Mouse (Mus musculus) liver, embryonic 11.5 days (tissue): Measurements from ENCODE around the gene Rpl9-ps6. TPM values are rescaled to one million over a fixed set of nuclear protein-coding genes. Genes with fewer than 3 reads are reported as not detected.
A peak's percentile ranks its signal among the peaks of the same experiment; 100 is the strongest.
"Not testable (repeated sequence)": the region's sequence is repeated elsewhere in the genome, so short reads cannot be mapped to it uniquely, and the experiment has no call there.

Experiments
- ATAC-seq: fragments of 200-750 bp; cut with Nextera tagmentation; replicated peaks from 2 replicates; pipeline ENCODE4 v1.8.0; 2017; ENCODE audit warnings: moderate number of reproducible peaks, mild to moderate bottlenecking, moderate TSS enrichment, moderate library complexity; ENCODE audit not compliant: low FRiP score
- DNase-seq: peaks from one replicate; pipeline ENCODE4 v3.0.0-alpha.2; 2017; ENCODE audit warnings: low spot score
- H3K27ac ChIP-seq: fragments of 300-500 bp; sonication (generic); 2 replicates; pipeline ENCODE4 v1.5.1; 2014; ENCODE audit warnings: mild to moderate bottlenecking, low read depth, low read length, control low read depth
- H3K27me3 ChIP-seq: fragments of 300-500 bp; sonication (generic); replicated peaks from 2 replicates; pipeline ENCODE4 v1.6.1; 2014; ENCODE audit warnings: low read length, mixed read lengths; ENCODE audit not compliant: control insufficient read depth, insufficient read depth
- H3K36me3 ChIP-seq: fragments of 300-500 bp; sonication (generic); 2 replicates; pipeline ENCODE4 v1.6.1; 2014; ENCODE audit warnings: mild to moderate bottlenecking, low read length, moderate library complexity, mixed read lengths; ENCODE audit not compliant: control insufficient read depth, insufficient read depth
- H3K4me1 ChIP-seq: fragments of 300-500 bp; sonication (generic); replicated peaks from 2 replicates; pipeline ENCODE4 v1.6.1; 2014; ENCODE audit warnings: low read length, mixed read lengths; ENCODE audit not compliant: control insufficient read depth, insufficient read depth
- H3K4me2 ChIP-seq: fragments of 300-500 bp; sonication (generic); 2 replicates; pipeline ENCODE4 v1.6.1; 2014; ENCODE audit warnings: mild to moderate bottlenecking, control low read depth, moderate library complexity
- H3K4me3 ChIP-seq: fragments of 300-500 bp; sonication (generic); 2 replicates; pipeline ENCODE4 v1.5.1; 2014; ENCODE audit warnings: low read depth, low read length, control low read depth
- H3K9ac ChIP-seq: fragments of 300-500 bp; sonication (generic); 2 replicates; pipeline ENCODE4 v1.6.1; 2014; ENCODE audit warnings: low read depth, low read length, control low read depth
- H3K9me3 ChIP-seq: fragments of 300-500 bp; sonication (generic); 2 replicates; pipeline ENCODE4 v1.6.1; 2016; ENCODE audit warnings: low read length, inconsistent platforms, mixed read lengths; ENCODE audit not compliant: control insufficient read depth
- WGBS: fragments of 180-500 bp; shearing (Covaris S2); extraction: QIAGEN DNeasy Blood & Tissue Kit; methylation state at CpG from one replicate; pipeline ENCODE4 v1.1.7; 2014; 5-methylcytosine and 5-hydroxymethylcytosine counted together
- polyA plus RNA-seq: library from polyadenylated mRNA; unstranded; fragments of >200 nt; fragmentation: Nextera tagmentation; extraction: Ambion mirVana; gene quantifications from 2 replicates; pipeline ENCODE4 v1.2.1, GENCODE M21; 2014

Gene Rpl9-ps6
- polyA plus RNA-seq, 1 experiment from 2014 or later, result 144 TPM

GRCm38 (mm10) chr19:32487595-32488255 is 21.3 kb upstream of the Rpl9-ps6 start:
- WGBS, result 48% methylated on average over 8 of the region's 8 CpGs
- no peak; the same call in 1 of the 2 replicates for ATAC-seq
- Histone ChIP-seq H3K4me3 (peak overlapping the region; percentile 89), H3K4me2 (peak overlapping the region; percentile 83), H3K27ac (peak overlapping the region; percentile 83), H3K27me3 (no peaks in the 10 kb centered on the region), H3K9me3 (no peaks in the 10 kb centered on the region), H3K4me1 (peaks cover 18% of the 10 kb centered on the region), H3K9ac (peak overlapping the region; percentile 92), H3K36me3 (peaks cover 12% of the 10 kb centered on the region; the same call in 1 of the 2 replicates)
- no peak for DNase-seq

GRCm38 (mm10) chr19:32486106-32486724 is 19.8 kb upstream of the Rpl9-ps6 start:
- H3K27me3 ChIP-seq, H3K9me3 ChIP-seq, H3K36me3 ChIP-seq: not testable (repeated sequence)
- WGBS, result 0% methylated on average over 35 of the region's 47 CpGs
- Histone ChIP-seq H3K9ac (peak overlapping the region; percentile 92), H3K27ac (peak overlapping the region; percentile 83), H3K4me2 (peak overlapping the region; percentile 83), H3K4me3 (peak overlapping the region; percentile 89), H3K4me1 (peaks cover 27% of the 10 kb centered on the region)
- ATAC-seq (peak; percentile 87), DNase-seq (peak; percentile 70)

GRCm38 (mm10) chr19:32485681-32486105 is 19.3 kb upstream of the Rpl9-ps6 start, which contains the start of gene Minpp1:
Gene Minpp1, plus strand, starts transcription at chr19:32485769.
- WGBS, result under 1% methylated on average over 64 of the region's 64 CpGs
- Histone ChIP-seq H3K4me1 (peaks cover 28% of the 10 kb centered on the region), H3K36me3 (no peaks in the 10 kb centered on the region), H3K27ac (peak within 1 kb of the TSS; percentile 83), H3K27me3 (no peaks in the 10 kb centered on the region), H3K4me2 (peak within 1 kb of the TSS; percentile 83), H3K9ac (peak within 1 kb of the TSS; percentile 92), H3K9me3 (no peaks in the 10 kb centered on the region), H3K4me3 (peak within 1 kb of the TSS; percentile 89)
- ATAC-seq (peak; percentile 85), DNase-seq (peak; percentile 93)

- Histone ChIP-seq H3K4me2 (peak overlapping the region; percentile 83), H3K4me1 (peaks cover 29% of the 10 kb centered on the region), H3K4me3 (peak overlapping the region; percentile 89), H3K27me3 (no peaks in the 10 kb centered on the region), H3K27ac (peak overlapping the region; percentile 83), H3K9me3 (no peaks in the 10 kb centered on the region), H3K9ac (peak overlapping the region; percentile 92), H3K36me3 (no peaks in the 10 kb centered on the region)
- WGBS, result 17% methylated on average over 13 of the region's 13 CpGs
- ATAC-seq (no peak), DNase-seq (no peak)
Measured at GRCm38 (mm10) chr19:32484941-32485660, 18.7 kb upstream of the Rpl9-ps6 start.

GRCm38 (mm10) chr19:32481511-32481910 is 15.1 kb upstream of the Rpl9-ps6 start:
- Histone ChIP-seq H3K27ac (peak overlapping the region; percentile 72), H3K4me3 (no peak overlapping the region), H3K9me3 (no peaks in the 10 kb centered on the region), H3K9ac (no peak overlapping the region), H3K4me1 (peaks cover 30% of the 10 kb centered on the region), H3K36me3 (no peaks in the 10 kb centered on the region), H3K27me3 (no peaks in the 10 kb centered on the region), H3K4me2 (peak overlapping the region; percentile 39)
- DNase-seq, result no peak
- 25% methylated on average over 4 of the region's 4 CpGs for WGBS
- ATAC-seq, result no peak

GRCm38 (mm10) chr19:32480791-32481442 is 14.5 kb upstream of the Rpl9-ps6 start:
- no peaks in the 10 kb centered on the region for H3K36me3 ChIP-seq
- no peak overlapping the region for H3K4me3 ChIP-seq
- H3K9me3 ChIP-seq, result no peaks in the 10 kb centered on the region
- DNase-seq (no peak), ATAC-seq (no peak)
- H3K9ac ChIP-seq, result no peak overlapping the region
- 79% methylated on average over 8 of the region's 8 CpGs for WGBS
- peaks cover 33% of the 10 kb centered on the region for H3K4me1 ChIP-seq
- peak overlapping the region; percentile 72 for H3K27ac ChIP-seq
- H3K4me2 ChIP-seq, result peak overlapping the region; percentile 39
- no peaks in the 10 kb centered on the region for H3K27me3 ChIP-seq

- no peak for DNase-seq
- Histone ChIP-seq H3K9me3 (no peaks in the 10 kb centered on the region), H3K4me2 (no peak overlapping the region), H3K4me1 (peaks cover 35% of the 10 kb centered on the region), H3K27ac (no peak overlapping the region), H3K9ac (no peak overlapping the region), H3K27me3 (no peaks in the 10 kb centered on the region), H3K36me3 (no peaks in the 10 kb centered on the region), H3K4me3 (no peak overlapping the region)
- ATAC-seq, result 0 out of 2 replicates have a peak, but pooled peaks have one; percentile 6
- 58% methylated on average over 5 of the region's 5 CpGs for WGBS
Measured at GRCm38 (mm10) chr19:32480255-32480654, 13.9 kb upstream of the Rpl9-ps6 start.

- WGBS, result 62% methylated on average over 4 of the region's 4 CpGs
- Histone ChIP-seq H3K4me2 (peak overlapping the region; percentile 50), H3K4me1 (peaks cover 23% of the 10 kb centered on the region), H3K27me3 (no peaks in the 10 kb centered on the region), H3K9ac (no peak overlapping the region), H3K36me3 (no peaks in the 10 kb centered on the region), H3K27ac (peak overlapping the region; percentile 92), H3K4me3 (no peak overlapping the region), H3K9me3 (no peaks in the 10 kb centered on the region)
- ATAC-seq (no peak; the same call in 1 of the 2 replicates), DNase-seq (no peak)
Measured at GRCm38 (mm10) chr19:32476712-32477052, 10.3 kb upstream of the Rpl9-ps6 start.
